Mouse (Mus musculus) Patski (cell line): ENCODE results near the gene Ift43. TPM values are rescaled to one million over a fixed set of nuclear protein-coding genes. Genes with fewer than 3 reads are reported as not detected.

ENCODE experiments used
- ATAC-seq: fragments of 100-300 bp; one replicate; pipeline ENCODE4 v1.8.0; 2021
- CTCF ChIA-PET: fragments of 350-600 bp; sonication (Branson Sonifier 250); formaldehyde crosslinking; loops from one replicate; lab custom pipeline; 2022; ENCODE audit warnings: inconsistent platforms; lab: Charles Lee
- POLR2A ChIA-PET: fragments of 350-600 bp; sonication (Branson Sonifier 250); formaldehyde crosslinking; loops from one replicate; lab custom pipeline; 2022; ENCODE audit warnings: antibody characterized with exemption, inconsistent platforms; lab: Charles Lee
- DNase-seq: peaks from one replicate; pipeline ENCODE4 v3.0.0-alpha.2; 2011; ENCODE audit warnings: low read depth, low spot score
- H3K27me3 ChIP-seq: fragments of 371-371 bp; one replicate; pipeline ENCODE4 v1.5.1; 2021
- CTCF ChIP-seq: fragments of 100-300 bp; IDR thresholded peaks from one replicate; pipeline ENCODE4 v1.5.1; 2021
- in situ Hi-C: fragments of 300-500 bp; cut with MboI; formaldehyde crosslinking; loops from 3 replicates; pipeline ENCODE4 v1.11.1; 2018; ENCODE audit warnings: low pct_unique_long_range_greater_than_20kb, mixed read lengths
- polyA plus RNA-seq: library from polyadenylated mRNA; unstranded; gene quantifications from one replicate; pipeline ENCODE4 v1.2.3, GENCODE M21; 2021

Ift43 gene
- polyA plus RNA-seq, 1 experiment from 2014 or later = 108 TPM

DNA sequence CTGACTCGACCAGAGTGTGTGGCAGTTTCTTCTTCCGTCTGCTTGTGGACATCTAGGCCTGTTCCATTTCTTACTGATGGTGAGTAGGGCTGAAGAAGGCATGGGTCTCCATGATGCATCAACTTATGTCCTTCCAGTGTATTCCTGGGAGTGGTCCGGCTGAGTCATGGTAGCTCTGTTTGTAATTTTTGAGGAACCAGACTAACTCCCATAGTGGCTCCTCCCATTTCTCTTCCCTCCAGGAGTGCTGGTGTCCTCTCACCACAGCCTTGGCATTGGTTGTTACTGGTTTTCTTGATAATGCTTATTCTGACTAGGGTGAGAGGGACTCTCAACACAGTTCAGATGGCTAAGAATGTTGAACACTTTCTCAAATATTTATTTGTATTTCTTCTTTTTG is 63.9 kb downstream of the Ift43 start:
- H3K27me3 ChIP-seq = no peaks in the 10 kb centered on the region
- in situ Hi-C loops = no loop called here
- POLR2A ChIA-PET = no interaction called here
- DNase-seq = no peak
- TF ChIP-seq CTCF = no peak
- ATAC-seq = no peak
- CTCF ChIA-PET = no interaction called here

DNA sequence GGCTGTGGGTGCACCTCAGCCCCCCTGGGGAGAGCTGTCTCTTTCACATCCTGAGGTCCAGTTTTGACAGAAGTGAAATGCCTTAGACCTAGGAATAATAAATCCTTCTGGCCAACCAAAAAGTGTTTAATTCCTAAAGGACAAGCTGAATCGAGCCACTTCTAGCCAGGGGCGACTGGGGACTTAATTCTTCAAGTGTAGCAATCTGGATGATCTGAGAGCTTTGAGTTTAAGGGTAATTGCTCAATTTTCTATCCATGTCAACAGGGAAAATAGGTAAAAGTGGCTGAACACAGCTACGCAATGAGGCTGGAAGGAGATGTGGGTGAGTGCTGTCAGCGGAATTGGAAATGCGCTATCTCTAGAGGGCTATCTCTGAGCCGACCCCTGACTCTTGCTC is 65.9 kb downstream of the Ift43 start:
- no peak for DNase-seq
- no peak for ATAC-seq
- in situ Hi-C loops = no loop called here
- TF ChIP-seq CTCF = no peak
- CTCF ChIA-PET = interaction anchor here (0.7 kb wide), 1 partner anchor 16 kb away, joined by 3 read pairs; no protein-coding TSS in a partner anchor
- H3K27me3 ChIP-seq = no peaks in the 10 kb centered on the region
- POLR2A ChIA-PET = no interaction called here

DNA sequence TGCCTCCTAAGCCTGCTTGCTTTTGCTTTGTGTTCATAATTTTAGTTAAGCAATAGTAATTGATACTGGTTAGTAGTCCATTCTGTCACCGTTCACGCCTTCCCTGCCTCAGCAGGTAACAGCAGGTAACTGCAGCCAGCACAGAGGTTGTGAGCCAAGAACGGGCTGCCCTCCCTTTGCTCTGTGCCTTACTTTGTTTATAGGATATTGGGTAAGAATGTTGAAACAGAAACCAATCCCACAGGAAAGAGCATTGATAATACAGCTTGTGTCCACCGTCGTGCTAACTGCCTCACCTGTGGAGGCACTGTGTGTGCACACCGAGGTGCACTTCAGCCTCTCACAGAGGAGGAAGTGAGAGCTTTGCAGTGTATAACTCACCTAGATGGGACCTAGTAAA is 66.7 kb downstream of the Ift43 start:
- CTCF ChIA-PET = no interaction called here
- in situ Hi-C loops = no loop called here
- POLR2A ChIA-PET = no interaction called here

GRCm38 (mm10) chr12:86151941-86152340 is 69.6 kb downstream of the Ift43 start:
- ATAC-seq (no peak), DNase-seq (no peak)
- POLR2A ChIA-PET = no interaction called here
- CTCF ChIA-PET = no interaction called here
- H3K27me3 ChIP-seq = no peaks in the 10 kb centered on the region
- in situ Hi-C loops = no loop called here
- no peak for TF ChIP-seq CTCF

More for the DNA sequence above, 66.7 kb downstream of the Ift43 start:
- no peak for TF ChIP-seq CTCF
- H3K27me3 ChIP-seq = no peaks in the 10 kb centered on the region
- ATAC-seq = no peak
- DNase-seq = no peak

DNA sequence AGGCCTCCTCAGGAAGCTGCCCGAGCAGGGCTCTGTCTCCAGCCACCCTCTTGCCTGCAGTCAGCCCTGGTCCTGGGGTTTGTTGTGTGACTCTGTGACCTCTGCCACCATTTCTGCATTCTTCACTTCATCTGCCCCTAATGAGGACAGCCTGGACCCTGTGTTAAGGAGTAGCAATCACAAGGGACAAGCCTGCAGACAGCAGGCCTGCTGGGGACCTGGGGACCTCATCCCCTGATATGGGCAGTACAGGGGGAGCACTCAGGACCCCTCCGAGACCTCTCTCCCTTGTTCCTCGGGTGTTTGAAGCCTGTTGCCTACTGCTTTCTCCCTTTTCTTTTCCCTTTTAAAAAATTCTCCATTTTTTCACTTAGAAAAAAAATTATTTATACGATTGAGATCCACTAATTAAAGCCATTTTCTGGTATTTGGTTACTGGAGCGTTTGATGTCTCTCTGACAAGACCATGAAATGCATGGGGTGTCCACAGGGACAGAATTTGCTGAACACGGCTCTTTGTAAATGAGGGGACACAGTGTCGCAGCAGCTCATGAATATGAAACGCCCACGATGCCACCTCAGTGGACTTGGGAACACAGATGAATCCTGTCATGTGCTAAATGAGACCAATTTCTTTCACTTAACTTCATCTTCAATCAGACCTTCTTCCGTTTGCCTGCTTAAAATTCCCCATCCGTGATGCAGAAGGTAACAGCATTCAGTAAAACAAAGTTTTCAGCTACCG is 71.0 kb downstream of the Ift43 start:
- H3K27me3 ChIP-seq = no peaks in the 10 kb centered on the region
- TF ChIP-seq CTCF = no peak
- DNase-seq = no peak
- ATAC-seq = no peak
- ChIA-PET CTCF (interaction anchor here (1.8 kb wide), 1 partner anchor 21 kb away, joined by 4 read pairs; no protein-coding TSS in a partner anchor), POLR2A (no interaction called here)
- in situ Hi-C loops = no loop called here

- in situ Hi-C loops = no loop called here
- POLR2A ChIA-PET = no interaction called here
- TF ChIP-seq CTCF = no peak
- CTCF ChIA-PET = interaction anchor here (1.8 kb wide), 1 partner anchor 22 kb away, joined by 4 read pairs; no protein-coding TSS in a partner anchor
- ATAC-seq (no peak), DNase-seq (no peak)
- H3K27me3 ChIP-seq = no peaks in the 10 kb centered on the region
Measured at GRCm38 (mm10) chr12:86155176-86155575, 72.8 kb downstream of the Ift43 start.

DNA sequence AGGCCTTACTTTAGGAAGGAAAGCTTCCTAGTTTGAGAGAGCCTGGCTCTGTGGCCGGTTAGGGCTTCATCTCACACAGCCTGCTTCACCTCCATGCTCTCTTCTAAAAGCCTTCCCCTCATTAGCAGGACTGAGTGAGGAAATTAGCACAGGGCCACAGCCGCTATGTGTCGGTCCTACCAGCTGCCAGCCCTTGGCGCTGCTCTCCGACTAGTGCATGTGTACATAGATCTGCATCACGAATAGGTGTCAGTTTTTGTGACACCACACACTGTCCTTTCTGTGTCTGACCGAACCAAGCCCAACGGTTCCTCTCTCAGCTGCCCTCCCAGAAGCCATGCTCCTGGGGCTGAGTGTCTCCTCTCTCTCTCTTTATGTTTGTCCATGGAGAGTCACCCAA is 74.8 kb downstream of the Ift43 start:
- ChIA-PET POLR2A (no interaction called here), CTCF (no interaction called here)
- in situ Hi-C loops = no loop called here

GRCm38 (mm10) chr12:86157894-86158444 is 75.6 kb downstream of the Ift43 start:
- CTCF ChIA-PET = no interaction called here
- ATAC-seq = no peak
- in situ Hi-C loops = no loop called here
- POLR2A ChIA-PET = no interaction called here
- no peaks in the 10 kb centered on the region for H3K27me3 ChIP-seq
- TF ChIP-seq CTCF = no peak
- DNase-seq = no peak

More for the DNA sequence above, 74.8 kb downstream of the Ift43 start:
- H3K27me3 ChIP-seq = no peaks in the 10 kb centered on the region
- DNase-seq (no peak), ATAC-seq (no peak)
- no peak for TF ChIP-seq CTCF

DNA sequence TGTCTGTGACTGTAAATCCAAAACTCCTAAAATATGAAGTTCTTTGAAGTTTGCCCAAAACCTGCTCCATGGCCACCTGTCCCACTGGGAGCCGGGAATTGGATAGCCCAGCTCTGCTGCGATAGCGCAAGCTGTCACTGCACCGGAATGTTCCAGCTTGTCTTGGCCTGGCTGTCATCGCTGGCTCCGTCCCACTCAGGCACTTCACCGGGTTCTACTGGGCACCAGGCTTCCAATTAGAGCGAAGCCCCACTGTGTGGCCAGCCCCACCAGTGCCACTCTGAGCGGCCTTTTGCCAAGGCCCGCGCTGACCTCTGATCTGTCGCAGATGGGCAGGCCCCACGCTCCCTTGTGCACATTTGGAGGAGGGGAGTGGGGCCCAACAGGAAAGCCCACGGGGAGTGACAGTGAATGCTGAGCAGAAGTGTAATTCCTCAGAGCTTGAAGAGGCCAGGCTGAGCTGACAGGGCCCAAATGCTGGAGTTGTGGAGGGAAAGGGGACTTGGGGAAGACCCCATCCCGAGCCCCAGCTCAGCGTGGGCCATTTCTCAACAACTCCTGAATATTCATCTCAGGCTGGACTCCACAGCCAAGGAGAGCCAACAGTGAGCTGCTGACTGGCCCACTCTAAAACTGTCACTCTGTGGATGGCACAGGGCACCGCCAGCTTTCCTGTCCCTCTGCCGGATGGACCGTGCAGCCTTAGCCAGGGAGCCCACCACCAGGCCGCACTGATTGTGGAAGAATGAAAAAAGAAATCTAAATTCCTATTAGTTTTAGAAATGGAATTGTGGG is 76.5 kb downstream of the Ift43 start:
- DNase-seq = no peak
- in situ Hi-C loops = no loop called here
- no peaks in the 10 kb centered on the region for H3K27me3 ChIP-seq
- ATAC-seq = no peak
- TF ChIP-seq CTCF = no peak
- CTCF ChIA-PET = interaction anchor here (0.6 to 0.9 kb wide), 2 partner anchors 103 to 265 kb away, joined by 3 read pairs; no protein-coding TSS in a partner anchor
- POLR2A ChIA-PET = no interaction called here

GRCm38 (mm10) chr12:86161436-86161835 is 79.1 kb downstream of the Ift43 start:
- no peaks in the 10 kb centered on the region for H3K27me3 ChIP-seq
- no peak for TF ChIP-seq CTCF
- ATAC-seq (no peak), DNase-seq (no peak)
- ChIA-PET POLR2A (interaction anchor here (1.2 kb wide), 1 partner anchor 10 kb away, joined by 4 read pairs; no protein-coding TSS in a partner anchor), CTCF (no interaction called here)
- in situ Hi-C loops = no loop called here
